In genomic region chr15:25622867-25623471, GRCm38 (mm10) we compare ENCODE assay signal across 8 mouse cellular contexts. TPM values are rescaled to one million over a fixed set of nuclear protein-coding genes. Genes with fewer than 3 reads are reported as not detected.
DNase-seq lines count a peak whose midpoint lies in the region; ATAC-seq and TF ChIP-seq lines count a peak whose summit lies in the region.

No protein-coding gene starts in this region.

- peak overlapping the region; percentile 5; the same call in 1 of the 2 replicates for H3K27ac ChIP-seq in cortical plate, adult 2 months (ENCODE audit: insufficient read depth, low read length)
- H3K27ac ChIP-seq in intestine, postnatal 0 days (ENCODE audit: low read depth, low read length): peak overlapping the region; percentile 94
- peak overlapping the region; percentile 1 for H3K27ac ChIP-seq in neural tube, embryonic 14.5 days (ENCODE audit: low read depth, low read length)

- peak overlapping the region; percentile 88 for H3K9ac ChIP-seq in intestine, postnatal 0 days (ENCODE audit: low read depth, low read length)
- peak overlapping the region; percentile 67 for H3K9ac ChIP-seq in neural tube, embryonic 14.5 days (replicated peaks; ENCODE audit: low read depth, low read length)

- no peaks in the 10 kb centered on the region for H3K36me3 ChIP-seq in intestine, postnatal 0 days (ENCODE audit: control insufficient read depth, insufficient read depth)
- no peaks in the 10 kb centered on the region for H3K36me3 ChIP-seq in neural tube, embryonic 14.5 days (ENCODE audit: control insufficient read depth, insufficient read depth, low read length)

- peak; percentile 57 for DNase-seq in ovary, postnatal 36 days (ENCODE audit: low spot score)
- DNase-seq in ovary, adult 18-20 months (ENCODE audit: low spot score): no peak
- peak; percentile 62 to 72 for DNase-seq in heart, adult 18-20 months
- peak; percentile 73 for DNase-seq in lung, adult 2 months
- peak; percentile 72 for DNase-seq in urinary bladder, postnatal 14 days (ENCODE audit: low spot score)

- TF ChIP-seq CTCF in cortical plate, adult 2 months (IDR thresholded peaks at IDR 0.05; ENCODE audit: extremely low read depth, insufficient read depth, low read length): no peak
- TF ChIP-seq CTCF in intestine, postnatal 0 days (IDR thresholded peaks at IDR 0.05; ENCODE audit: low read depth): no peak
- TF ChIP-seq CTCF in lung, adult 2 months (IDR thresholded peaks at IDR 0.05; ENCODE audit: insufficient read depth, low read length): no peak

- ATAC-seq in intestine, postnatal 0 days: peak; percentile 6
- peak; percentile 68; the same call in 1 of the 2 replicates for ATAC-seq in neural tube, embryonic 14.5 days (ENCODE audit: low read depth)

- under 1% methylated on average over 59 of the region's 61 CpGs for WGBS in intestine, postnatal 0 days
- under 1% methylated on average over 57 of the region's 61 CpGs for WGBS in lung, adult 2 months
- under 1% methylated on average over 57 of the region's 61 CpGs for WGBS in neural tube, embryonic 14.5 days

- H3K4me1 ChIP-seq in cortical plate, adult 2 months (ENCODE audit: control insufficient read depth, insufficient read depth, low read length): no peaks in the 10 kb centered on the region
- H3K4me1 ChIP-seq in intestine, postnatal 0 days (replicated peaks; ENCODE audit: control insufficient read depth, insufficient read depth, low read length): no peaks in the 10 kb centered on the region
- peaks cover 17% of the 10 kb centered on the region for H3K4me1 ChIP-seq in lung, adult 2 months (ENCODE audit: control insufficient read depth, insufficient read depth, low read length)
- H3K4me1 ChIP-seq in neural tube, embryonic 14.5 days (ENCODE audit: control insufficient read depth, insufficient read depth, low read length): no peaks in the 10 kb centered on the region

- H3K4me2 ChIP-seq in intestine, postnatal 0 days (replicated peaks; ENCODE audit: low read depth): peak overlapping the region; percentile 90
- peak overlapping the region; percentile 74 for H3K4me2 ChIP-seq in neural tube, embryonic 14.5 days (ENCODE audit: low read depth, low read length)

- peak overlapping the region; percentile 55 for H3K4me3 ChIP-seq in cortical plate, adult 2 months (ENCODE audit: insufficient read depth, low read length)
- H3K4me3 ChIP-seq in intestine, postnatal 0 days (ENCODE audit: low read depth, low read length): peak overlapping the region; percentile 93
- peak overlapping the region; percentile 72 for H3K4me3 ChIP-seq in lung, adult 2 months (replicated peaks; ENCODE audit: extremely low read depth, low read depth, low read length)
- H3K4me3 ChIP-seq in neural tube, embryonic 14.5 days (ENCODE audit: low read depth, low read length): peak overlapping the region; percentile 67

- no peaks in the 10 kb centered on the region for H3K27me3 ChIP-seq in intestine, postnatal 0 days (replicated peaks; ENCODE audit: control insufficient read depth, insufficient read depth, low read length)
- H3K27me3 ChIP-seq in neural tube, embryonic 14.5 days (ENCODE audit: control insufficient read depth, insufficient read depth, low read length): peaks cover 6% of the 10 kb centered on the region

- H3K9me3 ChIP-seq in intestine, postnatal 0 days (ENCODE audit: control insufficient read depth): no peaks in the 10 kb centered on the region
- H3K9me3 ChIP-seq in neural tube, embryonic 14.5 days (ENCODE audit: control insufficient read depth, low read length): no peaks in the 10 kb centered on the region

- no peak for TF ChIP-seq POLR2A in cortical plate, adult 2 months (IDR thresholded peaks at IDR 0.05; ENCODE audit: extremely low read depth, insufficient read depth, low read length)
- no peak for TF ChIP-seq POLR2A in lung, adult 2 months (IDR thresholded peaks at IDR 0.05; ENCODE audit: borderline replicate concordance, extremely low read depth, low read depth, low read length)

RNA-seq across cellular contexts. Expression of gene Myo10, which starts 0.6 kb away (rescaled TPM):
- 32.6 and 32.8 TPM in 2 replicates for polyA plus RNA-seq in cortical plate, adult 2 months (2012; rRNA removed)
- 10 to 100 TPM; 56.9 to 65.1 TPM for total RNA-seq in heart, adult 18-20 months (2021)
- 9.5 and 11.8 TPM in 2 replicates for polyA plus RNA-seq in intestine, postnatal 0 days (2015; fragmentation: Nextera tagmentation; extraction: Ambion mirVana)
- 81.3 and 82.7 TPM in 2 replicates for polyA plus RNA-seq in lung, adult 2 months (2012; rRNA removed)
- 20.0 and 21.3 TPM in 2 replicates for polyA plus RNA-seq in neural tube, embryonic 14.5 days (2014; fragmentation: Nextera tagmentation; extraction: Ambion mirVana)

Comparison
In these comparisons a context has a peak if more than half of its experiments do, and no peak if none do; other contexts are left out.
1. H3K27ac ChIP-seq: peak in every context shown above with its lines; median percentile 94 in intestine, postnatal 0 days; 5 in cortical plate, adult 2 months; 1 in neural tube, embryonic 14.5 days.